Mouse (Mus musculus) lung, postnatal 0 days (tissue): ENCODE measurements around the gene Igflr1. TPM values are rescaled to one million over a fixed set of nuclear protein-coding genes. Genes with fewer than 3 reads are reported as not detected.

ENCODE experiments used
- ATAC-seq: fragments of 200-750 bp; cut with Nextera tagmentation; 2 replicates; pipeline ENCODE4 v1.8.0; 2017; ENCODE audit warnings: moderate library complexity
- DNase-seq: peaks from one replicate; pipeline ENCODE4 v3.0.0-alpha.2; 2016; ENCODE audit warnings: low spot score
- H3K27ac ChIP-seq: fragments of 300-500 bp; sonication (generic); 2 replicates; pipeline ENCODE4 v1.5.1; 2014; ENCODE audit warnings: antibody characterized with exemption, mild to moderate bottlenecking, low read length, mixed read lengths
- H3K27me3 ChIP-seq: fragments of 300-500 bp; sonication (generic); replicated peaks from 2 replicates; pipeline ENCODE4 v1.6.1; 2014; ENCODE audit warnings: low read length, mixed read lengths; ENCODE audit not compliant: insufficient read depth
- H3K36me3 ChIP-seq: fragments of 300-500 bp; sonication (generic); 2 replicates; pipeline ENCODE4 v1.6.1; 2014; ENCODE audit warnings: low read length, mixed read lengths; ENCODE audit not compliant: insufficient read depth
- H3K4me1 ChIP-seq: fragments of 300-500 bp; sonication (generic); 2 replicates; pipeline ENCODE4 v1.6.1; 2014; ENCODE audit warnings: antibody characterized with exemption, low read depth, low read length, mixed read lengths; ENCODE audit not compliant: insufficient read depth
- H3K4me2 ChIP-seq: fragments of 300-500 bp; sonication (generic); replicated peaks from 2 replicates; pipeline ENCODE4 v1.6.1; 2014; ENCODE audit warnings: low read depth, mild to moderate bottlenecking, low read length, moderate library complexity, mixed read lengths
- H3K4me3 ChIP-seq: fragments of 300-500 bp; sonication (generic); 2 replicates; pipeline ENCODE4 v1.5.1; 2014; ENCODE audit warnings: low read depth, low read length
- H3K9ac ChIP-seq: fragments of 300-500 bp; sonication (generic); replicated peaks from 2 replicates; pipeline ENCODE4 v1.6.1; 2014; ENCODE audit warnings: low read depth, mild to moderate bottlenecking
- H3K9me3 ChIP-seq: fragments of 300-500 bp; sonication (generic); 2 replicates; pipeline ENCODE4 v1.6.1; 2016; ENCODE audit warnings: low read length, mixed read lengths
- CTCF ChIP-seq: IDR thresholded peaks from 2 replicates; pipeline ENCODE4 v1.5.1; 2016; ENCODE audit warnings: antibody characterized with exemption, mild to moderate bottlenecking
- EP300 ChIP-seq: IDR thresholded peaks from 2 replicates; pipeline ENCODE4 v1.6.1; 2016; ENCODE audit warnings: antibody characterized with exemption, mild to moderate bottlenecking, control low read depth
- WGBS: fragments of 180-500 bp; shearing (Covaris S2); extraction: QIAGEN DNeasy Blood & Tissue Kit; methylation state at CpG from one replicate; pipeline ENCODE4 v1.1.7; 2014; 5-methylcytosine and 5-hydroxymethylcytosine counted together
- polyA plus RNA-seq: library from polyadenylated mRNA; unstranded; fragments of >200 nt; fragmentation: Nextera tagmentation; extraction: Ambion mirVana; gene quantifications from 2 replicates; pipeline ENCODE4 v1.2.1, GENCODE M21; 2015

Gene Igflr1
- polyA plus RNA-seq, 1 experiment from 2014 or later = 3.2 TPM

DNA sequence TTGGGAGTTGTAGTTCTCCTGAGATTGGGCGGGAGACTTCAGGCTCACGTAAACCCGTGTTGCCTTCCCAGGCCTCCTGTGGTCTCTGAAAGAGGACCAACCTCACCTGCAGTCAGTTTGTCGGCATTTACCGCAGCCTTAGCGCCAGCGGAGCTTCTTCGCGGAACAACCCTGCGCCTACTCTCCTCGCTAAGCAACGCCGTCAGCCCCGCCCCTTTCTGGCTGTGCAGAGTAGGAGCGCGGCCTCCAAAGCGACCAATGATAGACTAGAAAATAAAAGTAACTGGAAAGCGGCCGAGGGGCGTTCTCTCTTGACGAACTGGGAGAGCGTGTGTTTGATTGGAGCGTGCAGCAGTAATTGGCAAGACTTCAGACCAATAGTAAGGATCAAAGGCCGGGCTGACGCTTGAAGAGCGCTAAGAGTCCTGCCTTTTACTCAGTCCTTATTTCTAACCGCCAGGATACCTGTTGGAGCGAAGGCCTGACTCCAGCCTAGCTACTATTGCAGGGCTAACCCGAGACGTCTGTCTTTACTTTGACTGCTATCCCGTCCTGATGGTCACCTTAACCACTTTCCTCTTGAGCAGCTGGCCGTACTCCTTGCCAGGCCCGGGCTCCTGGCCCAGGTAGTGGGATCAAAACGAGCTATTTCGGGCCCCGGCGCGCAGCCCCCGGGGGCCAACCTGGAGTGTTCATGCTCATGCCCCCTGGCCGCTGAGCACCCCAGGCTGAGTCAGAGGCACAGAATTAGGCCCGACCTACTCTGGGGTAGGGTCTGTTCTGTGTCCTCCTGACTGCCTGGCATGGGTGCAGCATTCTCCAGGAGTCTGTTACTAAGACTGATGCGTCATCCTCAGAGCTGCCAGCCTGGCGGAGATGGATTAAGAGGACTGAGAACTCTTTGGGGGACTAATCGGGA is 12.9 kb upstream of the Igflr1 start, which contains the start of the genes Hspb6 and Proser3:
Hspb6 (plus strand) TSS at position 77 of the 919 bp plus-strand sequence.
Proser3 (minus strand) TSS at position 198 of the 919 bp plus-strand sequence.
- WGBS = under 1% methylated on average over 44 of the region's 44 CpGs
- peak within 1 kb of the TSS; percentile 89 for H3K27ac ChIP-seq
- no peaks in the 10 kb centered on the region for H3K9me3 ChIP-seq
- ATAC-seq = peak; percentile 96
- peak; percentile 100 for DNase-seq
- H3K4me3 ChIP-seq = peak within 1 kb of the TSS; percentile 69
- peak; percentile 23; the same call in 1 of the 2 replicates for TF ChIP-seq CTCF
- TF ChIP-seq EP300 = peak; percentile 4; the same call in 1 of the 2 replicates
- H3K27me3 ChIP-seq = no peaks in the 10 kb centered on the region
- H3K4me1 ChIP-seq = peaks cover 15% of the 10 kb centered on the region; the same call in 1 of the 2 replicates
- H3K9ac ChIP-seq = peak within 1 kb of the TSS; percentile 60
- peaks cover 14% of the 10 kb centered on the region; the same call in 1 of the 2 replicates for H3K36me3 ChIP-seq
- peak within 1 kb of the TSS; percentile 97 for H3K4me2 ChIP-seq

DNA sequence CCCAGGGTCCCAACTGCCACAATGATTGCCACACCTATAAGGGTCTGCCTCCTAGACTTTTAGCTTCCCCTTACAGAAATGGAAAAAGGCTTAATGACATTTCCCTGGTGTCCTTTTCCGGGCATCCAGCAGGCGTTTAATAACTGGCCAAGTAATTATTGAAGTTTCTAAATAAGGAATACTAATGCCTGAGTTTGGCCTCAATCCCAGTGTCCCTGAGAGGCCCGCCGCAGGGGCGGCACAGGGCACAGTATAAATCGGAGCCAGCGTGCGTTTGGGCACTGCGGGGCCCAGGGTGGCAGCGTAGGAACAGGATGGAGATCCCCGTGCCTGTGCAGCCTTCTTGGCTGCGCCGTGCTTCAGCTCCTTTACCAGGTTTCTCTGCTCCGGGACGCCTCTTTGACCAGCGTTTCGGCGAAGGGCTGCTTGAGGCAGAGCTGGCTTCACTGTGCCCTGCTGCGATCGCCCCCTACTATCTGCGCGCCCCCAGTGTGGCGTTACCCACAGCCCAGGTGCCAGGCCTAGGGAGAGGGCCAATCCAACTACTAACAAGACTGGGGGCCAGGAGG is 12.1 kb upstream of the Igflr1 start:
- DNase-seq = peak; percentile 13
- Histone ChIP-seq H3K9ac (peak overlapping the region; percentile 60), H3K27me3 (no peaks in the 10 kb centered on the region), H3K4me1 (peaks cover 15% of the 10 kb centered on the region; the same call in 1 of the 2 replicates), H3K36me3 (peaks cover 14% of the 10 kb centered on the region; the same call in 1 of the 2 replicates), H3K4me2 (peak overlapping the region; percentile 97), H3K4me3 (peak overlapping the region; percentile 69), H3K9me3 (no peaks in the 10 kb centered on the region), H3K27ac (peak overlapping the region; percentile 89)
- ATAC-seq = peak; percentile 6; the same call in 1 of the 2 replicates
- TF ChIP-seq CTCF = 0 out of 2 replicates have a peak, but pooled peaks have one; percentile 1
- no peak for TF ChIP-seq EP300
- WGBS = 0% methylated on average over 23 of the region's 23 CpGs

DNA sequence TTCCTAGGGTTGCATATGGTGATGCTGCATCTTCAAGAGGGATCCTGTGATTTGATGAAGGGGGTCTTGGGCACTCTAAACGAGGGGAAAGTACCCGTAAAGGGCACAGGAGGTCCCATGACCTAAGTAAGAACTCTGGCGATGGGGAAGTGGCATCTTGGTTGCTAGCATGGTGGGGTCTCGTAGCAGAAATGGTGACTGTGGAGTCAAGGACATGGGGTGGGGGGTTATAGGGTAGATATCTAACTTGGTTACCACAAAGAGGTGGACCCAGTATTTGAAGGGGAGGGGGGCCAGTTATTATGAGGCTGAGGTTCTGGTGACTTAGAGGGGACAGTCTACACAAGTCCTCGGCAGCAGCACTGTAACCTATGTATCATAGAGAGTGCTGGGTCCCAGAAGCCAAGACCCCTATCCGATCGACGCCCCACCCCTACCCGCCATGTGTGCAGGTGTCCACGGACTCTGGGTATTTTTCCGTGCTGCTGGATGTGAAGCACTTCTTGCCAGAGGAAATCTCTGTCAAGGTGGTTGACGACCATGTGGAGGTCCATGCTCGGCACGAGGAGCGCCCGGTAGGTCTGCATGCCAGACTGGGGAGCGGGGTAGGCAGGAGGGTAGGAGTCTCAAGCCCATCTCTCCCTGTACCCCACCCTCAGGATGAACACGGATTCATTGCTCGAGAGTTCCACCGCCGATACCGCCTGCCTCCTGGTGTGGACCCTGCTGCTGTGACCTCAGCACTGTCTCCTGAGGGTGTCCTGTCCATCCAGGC is 11.2 kb upstream of the Igflr1 start:
- H3K4me3 ChIP-seq = peak overlapping the region; percentile 69; the same call in 1 of the 2 replicates
- ATAC-seq (no peak), DNase-seq (no peak)
- peak overlapping the region; percentile 97 for H3K4me2 ChIP-seq
- TF ChIP-seq CTCF (no peak), EP300 (no peak)
- no peaks in the 10 kb centered on the region for H3K9me3 ChIP-seq
- no peak overlapping the region for H3K27ac ChIP-seq
- H3K27me3 ChIP-seq = no peaks in the 10 kb centered on the region
- WGBS = 84% methylated on average over 22 of the region's 22 CpGs
- no peak overlapping the region for H3K9ac ChIP-seq
- H3K4me1 ChIP-seq = peaks cover 23% of the 10 kb centered on the region; the same call in 1 of the 2 replicates
- peaks cover 14% of the 10 kb centered on the region; the same call in 1 of the 2 replicates for H3K36me3 ChIP-seq

DNA sequence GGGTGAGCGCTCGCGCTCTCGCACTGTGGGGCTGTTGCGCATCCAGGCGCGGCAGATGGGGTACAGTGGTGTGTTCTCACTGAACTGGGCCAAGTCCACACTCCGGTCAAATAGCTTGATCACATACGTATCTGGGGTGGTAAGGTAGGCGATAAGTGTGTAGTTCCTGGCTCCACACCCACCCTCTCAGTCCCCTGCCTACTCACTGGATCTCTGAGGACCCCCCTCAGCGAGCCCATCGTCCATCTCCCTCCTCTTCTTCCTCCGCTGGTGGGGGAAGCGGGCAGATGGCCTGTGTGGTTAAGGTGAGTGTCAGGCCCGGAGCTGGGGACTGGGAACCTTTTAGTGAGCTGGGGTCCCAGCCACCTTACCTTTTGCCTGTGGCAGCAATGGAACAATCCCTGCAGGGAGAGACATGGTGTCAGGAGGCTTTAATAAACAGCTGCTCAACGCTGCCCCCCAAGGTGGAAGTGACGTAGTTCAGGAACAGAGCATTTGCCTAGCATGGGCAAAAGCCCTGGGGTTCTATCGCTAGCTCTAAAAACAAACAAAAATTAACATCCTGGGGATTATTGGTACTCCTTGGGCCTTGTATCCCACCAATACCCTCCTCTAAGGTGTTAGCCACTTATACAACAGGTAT is 8.2 kb upstream of the Igflr1 start:
- TF ChIP-seq EP300 (no peak), CTCF (peak; percentile 39)
- no peak overlapping the region for H3K27ac ChIP-seq
- H3K4me2 ChIP-seq = no peak overlapping the region
- peak; percentile 21 for DNase-seq
- no peaks in the 10 kb centered on the region for H3K9me3 ChIP-seq
- H3K9ac ChIP-seq = no peak overlapping the region
- H3K36me3 ChIP-seq = peaks cover 14% of the 10 kb centered on the region; the same call in 1 of the 2 replicates
- H3K27me3 ChIP-seq = no peaks in the 10 kb centered on the region
- WGBS = 93% methylated on average over 17 of the region's 18 CpGs
- H3K4me1 ChIP-seq = peaks cover 24% of the 10 kb centered on the region; the same call in 1 of the 2 replicates
- H3K4me3 ChIP-seq = no peak overlapping the region
- ATAC-seq = no peak

DNA sequence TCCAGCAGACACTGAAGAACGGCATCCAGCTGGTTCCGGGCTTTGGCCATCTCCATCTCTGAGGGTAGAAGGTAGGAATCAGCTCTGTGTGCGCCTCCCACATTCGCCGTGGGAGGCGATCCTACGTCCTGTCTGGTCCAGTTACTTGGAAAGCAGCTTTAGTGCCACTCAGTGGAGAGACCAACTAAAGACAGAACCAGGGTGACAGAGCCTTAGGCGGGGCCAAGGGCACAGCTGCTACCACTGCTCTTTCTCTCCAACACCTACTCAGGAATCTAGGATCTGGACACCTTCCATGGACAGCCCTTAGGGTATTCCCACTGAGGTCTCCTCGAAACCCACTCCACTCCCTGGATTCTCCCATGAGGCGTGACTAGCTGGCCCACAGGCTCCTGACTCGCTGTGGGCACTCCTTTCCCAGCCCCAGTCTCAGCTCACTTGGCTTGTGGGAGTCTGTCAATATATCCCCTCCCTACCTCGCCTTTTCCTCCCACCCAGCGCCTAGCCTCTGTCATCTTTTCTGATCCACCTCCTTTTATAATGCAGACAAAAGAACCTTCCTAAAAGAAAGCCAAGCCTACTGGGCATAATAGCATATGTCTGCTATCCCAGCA is 7.2 kb upstream of the Igflr1 start:
- Histone ChIP-seq H3K36me3 (peaks cover 14% of the 10 kb centered on the region; the same call in 1 of the 2 replicates), H3K4me3 (no peak overlapping the region), H3K4me1 (peaks cover 19% of the 10 kb centered on the region; the same call in 1 of the 2 replicates), H3K9me3 (no peaks in the 10 kb centered on the region), H3K9ac (no peak overlapping the region), H3K27me3 (no peaks in the 10 kb centered on the region), H3K4me2 (no peak overlapping the region), H3K27ac (no peak overlapping the region)
- DNase-seq (no peak), ATAC-seq (no peak)
- 89% methylated on average over 13 of the region's 13 CpGs for WGBS
- TF ChIP-seq EP300 (no peak), CTCF (no peak)
